Comparison of ENCODE assay signal across 18 mouse cellular contexts in genomic region chr4:109122830-109123555, GRCm38 (mm10).
DNase-seq lines count a peak whose midpoint lies in the region; ATAC-seq and TF ChIP-seq lines count a peak whose summit lies in the region.
"Had no signal": no experiment of that assay in that cellular context is flagged by ENCODE, and none has a peak within 500 bp of the region (broad histone marks: within the 10 kb centered on the region; RNA-seq: fewer than 3 reads in every experiment).

No protein-coding gene starts in this region.

- H3K9ac ChIP-seq in embryonic facial prominence, embryonic 14.5 days (ENCODE audit: low read depth, low read length) = no peak overlapping the region
- H3K9ac ChIP-seq in intestine, postnatal 0 days (ENCODE audit: low read depth, low read length) = no peak overlapping the region
- H3K9ac ChIP-seq: embryonic facial prominence, embryonic 12.5 days; heart, embryonic 15.5 days; hindbrain, embryonic 15.5 days; liver, embryonic 13.5 days; neural tube, embryonic 15.5 days had no signal

- peaks cover 31% of the 10 kb centered on the region for H3K4me1 ChIP-seq in heart, embryonic 10.5 days
- peaks cover 11% of the 10 kb centered on the region for H3K4me1 ChIP-seq in thymus, adult 2 months (replicated peaks; ENCODE audit: control insufficient read depth, insufficient read depth, low read length)
- peaks cover 20% of the 10 kb centered on the region; the same call in 1 of the 2 replicates for H3K4me1 ChIP-seq in embryonic facial prominence, embryonic 14.5 days (ENCODE audit: control insufficient read depth, insufficient read depth, low read length)
- 0 out of 2 replicates have a peak, but pooled peaks cover 8% of the 10 kb centered on the region for H3K4me1 ChIP-seq in intestine, postnatal 0 days (replicated peaks; ENCODE audit: control insufficient read depth, insufficient read depth, low read length)
- H3K4me1 ChIP-seq: embryonic facial prominence, embryonic 12.5 days had no signal

- 64% methylated on average over 4 of the region's 4 CpGs for WGBS in heart, embryonic 10.5 days
- 30% methylated on average over 4 of the region's 4 CpGs for WGBS in thymus, adult 2 months
- 55% methylated on average over 4 of the region's 4 CpGs for WGBS in embryonic facial prominence, embryonic 14.5 days
- WGBS in intestine, postnatal 0 days = 47% methylated on average over 4 of the region's 4 CpGs

- no peaks in the 10 kb centered on the region for H3K36me3 ChIP-seq in heart, embryonic 10.5 days
- no peaks in the 10 kb centered on the region for H3K36me3 ChIP-seq in thymus, adult 2 months (ENCODE audit: control insufficient read depth, insufficient read depth, low read length)
- no peaks in the 10 kb centered on the region for H3K36me3 ChIP-seq in embryonic facial prominence, embryonic 14.5 days (ENCODE audit: control insufficient read depth, insufficient read depth, low read length)
- no peaks in the 10 kb centered on the region for H3K36me3 ChIP-seq in intestine, postnatal 0 days (ENCODE audit: control insufficient read depth, insufficient read depth)
- H3K36me3 ChIP-seq: embryonic facial prominence, embryonic 12.5 days; heart, embryonic 15.5 days; hindbrain, embryonic 15.5 days; liver, embryonic 13.5 days; neural tube, embryonic 15.5 days had no signal

- TF ChIP-seq POLR2A in thymus, adult 2 months (IDR thresholded peaks at IDR 0.05; ENCODE audit: control insufficient read depth, extremely low read depth, insufficient read depth, low read length, poor library complexity) = no peak

- H3K4me3 ChIP-seq in heart, embryonic 10.5 days = no peak overlapping the region
- no peak overlapping the region for H3K4me3 ChIP-seq in thymus, adult 2 months (ENCODE audit: control insufficient read depth, insufficient read depth, low read length)
- H3K4me3 ChIP-seq in embryonic facial prominence, embryonic 14.5 days (ENCODE audit: low read depth, low read length) = no peak overlapping the region
- no peak overlapping the region for H3K4me3 ChIP-seq in intestine, postnatal 0 days (ENCODE audit: low read depth, low read length)
- H3K4me3 ChIP-seq: embryonic facial prominence, embryonic 12.5 days; heart, embryonic 15.5 days; hindbrain, embryonic 15.5 days; liver, embryonic 13.5 days; neural tube, embryonic 15.5 days had no signal

- no peak overlapping the region for H3K4me2 ChIP-seq in embryonic facial prominence, embryonic 14.5 days (ENCODE audit: low read depth, low read length)
- H3K4me2 ChIP-seq in intestine, postnatal 0 days (replicated peaks; ENCODE audit: low read depth) = no peak overlapping the region
- H3K4me2 ChIP-seq: embryonic facial prominence, embryonic 12.5 days; heart, embryonic 15.5 days; hindbrain, embryonic 15.5 days; liver, embryonic 13.5 days; neural tube, embryonic 15.5 days had no signal

- no peak for ATAC-seq in embryonic facial prominence, embryonic 14.5 days (ENCODE audit: low read depth)
- ATAC-seq in intestine, postnatal 0 days = no peak
- ATAC-seq: forebrain, embryonic 14.5 days had no signal

- no peak for TF ChIP-seq CTCF in thymus, adult 2 months (IDR thresholded peaks at IDR 0.05; ENCODE audit: borderline replicate concordance, control insufficient read depth, extremely low read depth, insufficient read depth, low read length, poor library complexity)
- no peak for TF ChIP-seq CTCF in intestine, postnatal 0 days (IDR thresholded peaks at IDR 0.05; ENCODE audit: low read depth)

- H3K9me3 ChIP-seq in heart, embryonic 10.5 days = no peaks in the 10 kb centered on the region
- no peaks in the 10 kb centered on the region for H3K9me3 ChIP-seq in embryonic facial prominence, embryonic 14.5 days (ENCODE audit: control insufficient read depth, low read length)
- H3K9me3 ChIP-seq in intestine, postnatal 0 days (ENCODE audit: control insufficient read depth) = no peaks in the 10 kb centered on the region
- H3K9me3 ChIP-seq: embryonic facial prominence, embryonic 12.5 days; heart, embryonic 15.5 days; hindbrain, embryonic 15.5 days; liver, embryonic 13.5 days; megakaryocyte, embryonic 14.5 days; neural tube, embryonic 15.5 days had no signal

- no peak overlapping the region for H3K27ac ChIP-seq in heart, embryonic 10.5 days
- H3K27ac ChIP-seq in thymus, adult 2 months (ENCODE audit: control insufficient read depth, insufficient read depth, low read length) = peak overlapping the region; percentile 49; the same call in 1 of the 2 replicates
- H3K27ac ChIP-seq in embryonic facial prominence, embryonic 14.5 days (replicated peaks; ENCODE audit: low read depth, low read length) = peak overlapping the region; percentile 50
- no peak overlapping the region for H3K27ac ChIP-seq in intestine, postnatal 0 days (ENCODE audit: low read depth, low read length)
- H3K27ac ChIP-seq: embryonic facial prominence, embryonic 12.5 days; heart, embryonic 15.5 days; hindbrain, embryonic 15.5 days; liver, embryonic 13.5 days; neural tube, embryonic 15.5 days had no signal

- DNase-seq in heart, adult 8-10 months (ENCODE audit: low spot score) = peak; percentile 56
- no peak for DNase-seq in heart, embryonic 10.5 days (ENCODE audit: low spot score)
- DNase-seq in thymus, adult 2 months = no peak
- no peak for DNase-seq in thymus, postnatal 0 days (ENCODE audit: low spot score)
- DNase-seq in embryonic facial prominence, embryonic 14.5 days (ENCODE audit: low spot score) = no peak
- DNase-seq in left cerebral cortex, adult 11 months (ENCODE audit: low spot score) = no peak
- DNase-seq: adrenal gland, adult 8-10 months; cerebellum, postnatal 25 days; gastrocnemius, postnatal 14 days; liver, embryonic 13.5 days; spleen, adult 18-20 months had no signal

- H3K27me3 ChIP-seq in heart, embryonic 10.5 days (ENCODE audit: insufficient read depth, poor library complexity, severe bottlenecking) = no peaks in the 10 kb centered on the region
- H3K27me3 ChIP-seq in thymus, adult 2 months (ENCODE audit: control insufficient read depth, insufficient read depth, low read length) = no peaks in the 10 kb centered on the region
- no peaks in the 10 kb centered on the region for H3K27me3 ChIP-seq in embryonic facial prominence, embryonic 14.5 days (replicated peaks; ENCODE audit: control insufficient read depth, insufficient read depth, low read length)
- no peaks in the 10 kb centered on the region for H3K27me3 ChIP-seq in intestine, postnatal 0 days (replicated peaks; ENCODE audit: control insufficient read depth, insufficient read depth, low read length)
- H3K27me3 ChIP-seq: embryonic facial prominence, embryonic 12.5 days; heart, embryonic 15.5 days; hindbrain, embryonic 15.5 days; liver, embryonic 13.5 days; megakaryocyte, embryonic 14.5 days; neural tube, embryonic 15.5 days had no signal

Comparison
In these comparisons a context has a peak if more than half of its experiments do, and no peak if none do; other contexts are left out.
1. H3K27ac ChIP-seq: peak in thymus, adult 2 months (single experiment) and embryonic facial prominence, embryonic 14.5 days (single experiment); none in heart, embryonic 10.5 days (single experiment) and intestine, postnatal 0 days (single experiment).